Mouse (Mus musculus): ENCODE data around the gene Gpr12. TPM values are rescaled to one million over a fixed set of nuclear protein-coding genes. Genes with fewer than 3 reads are reported as not detected.
"Not testable (repeated sequence)": the region's sequence is repeated elsewhere in the genome, so short reads cannot be mapped to it uniquely, and the experiment has no call there.

Gene Gpr12
- polyA plus RNA-seq, 1 experiment from 2014 or later = 1.2 TPM

- DNase-seq (ENCODE audit: low spot score) = peak; percentile 26
- Histone ChIP-seq H3K4me2 (ENCODE audit: low read depth) (no peak overlapping the region), H3K9ac (ENCODE audit: low read length) (no peak overlapping the region)
Observed at GRCm38 (mm10) chr5:146609646-146610045, 24.6 kb upstream of the Gpr12 start.

DNA sequence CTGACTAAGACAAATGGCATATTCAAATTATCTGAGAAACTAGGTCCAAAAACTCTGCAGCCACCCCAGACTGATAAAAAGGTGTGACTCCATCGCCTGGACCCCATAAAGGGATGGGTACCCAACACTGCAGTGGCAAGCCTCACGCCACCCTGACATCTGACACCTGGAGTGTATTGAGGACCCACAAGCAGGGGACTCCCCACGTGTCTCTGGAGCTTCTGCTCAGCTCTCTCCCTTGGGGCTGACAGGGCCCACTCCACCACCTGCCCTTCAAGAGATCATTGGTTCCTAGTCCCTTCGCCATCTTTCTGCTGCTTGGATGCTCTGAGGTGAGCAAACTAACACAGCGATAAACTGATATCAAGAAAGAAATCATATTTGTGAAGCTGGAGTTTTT is 22.8 kb upstream of the Gpr12 start:
- Histone ChIP-seq H3K9ac (ENCODE audit: low read length) (no peak overlapping the region), H3K9me3 (ENCODE audit: control insufficient read depth, low read length) (no peaks in the 10 kb centered on the region), H3K4me2 (ENCODE audit: low read depth) (no peak overlapping the region), H3K36me3 (ENCODE audit: control insufficient read depth, insufficient read depth, low read length) (no peaks in the 10 kb centered on the region), H3K27me3 (ENCODE audit: control insufficient read depth, insufficient read depth, low read length) (no peaks in the 10 kb centered on the region), H3K4me1 (ENCODE audit: control insufficient read depth, insufficient read depth, low read length) (no peaks in the 10 kb centered on the region), H3K27ac (ENCODE audit: low read depth, low read length) (no peak overlapping the region), H3K4me3 (ENCODE audit: low read depth, low read length) (no peak overlapping the region)
- ATAC-seq (ENCODE audit: insufficient read depth, low FRiP score, low TSS enrichment) (no peak), DNase-seq (ENCODE audit: low spot score) (no peak)
- WGBS = 69% methylated on average over 5 of the region's 5 CpGs

More at GRCm38 (mm10) chr5:146609646-146610045, 24.6 kb upstream of the Gpr12 start:
- Histone ChIP-seq H3K36me3 (ENCODE audit: control insufficient read depth, insufficient read depth, low read length) (no peaks in the 10 kb centered on the region), H3K9me3 (ENCODE audit: control insufficient read depth, low read length) (no peaks in the 10 kb centered on the region), H3K4me3 (ENCODE audit: low read depth, low read length) (no peak overlapping the region), H3K27me3 (ENCODE audit: control insufficient read depth, insufficient read depth, low read length) (no peaks in the 10 kb centered on the region), H3K27ac (ENCODE audit: low read depth, low read length) (no peak overlapping the region), H3K4me1 (ENCODE audit: control insufficient read depth, insufficient read depth, low read length) (no peaks in the 10 kb centered on the region)
- ATAC-seq (ENCODE audit: insufficient read depth, low FRiP score, low TSS enrichment) = 0 out of 2 replicates have a peak, but pooled peaks have one; percentile 27
- WGBS = 44% methylated on average over 10 of the region's 10 CpGs

- Histone ChIP-seq H3K9me3 (ENCODE audit: control insufficient read depth, low read length) (no peaks in the 10 kb centered on the region), H3K9ac (ENCODE audit: low read length) (no peak overlapping the region), H3K4me2 (ENCODE audit: low read depth) (no peak overlapping the region), H3K4me3 (ENCODE audit: low read depth, low read length) (no peak overlapping the region), H3K36me3 (ENCODE audit: control insufficient read depth, insufficient read depth, low read length) (no peaks in the 10 kb centered on the region), H3K27ac (ENCODE audit: low read depth, low read length) (no peak overlapping the region), H3K4me1 (ENCODE audit: control insufficient read depth, insufficient read depth, low read length) (no peaks in the 10 kb centered on the region), H3K27me3 (ENCODE audit: control insufficient read depth, insufficient read depth, low read length) (no peaks in the 10 kb centered on the region)
- DNase-seq (ENCODE audit: low spot score) = no peak
- no peak for ATAC-seq (ENCODE audit: insufficient read depth, low FRiP score, low TSS enrichment)
- 86% methylated on average over 5 of the region's 5 CpGs for WGBS
Observed at GRCm38 (mm10) chr5:146606895-146607294, 21.9 kb upstream of the Gpr12 start.

- DNase-seq (ENCODE audit: low spot score) = no peak
- Histone ChIP-seq H3K27me3 (ENCODE audit: control insufficient read depth, insufficient read depth, low read length) (no peaks in the 10 kb centered on the region), H3K9me3 (ENCODE audit: control insufficient read depth, low read length) (no peaks in the 10 kb centered on the region; the same call in 1 of the 2 replicates), H3K4me3 (ENCODE audit: low read depth, low read length) (no peak overlapping the region), H3K27ac (ENCODE audit: low read depth, low read length) (no peak overlapping the region), H3K4me1 (ENCODE audit: control insufficient read depth, insufficient read depth, low read length) (no peaks in the 10 kb centered on the region), H3K9ac (ENCODE audit: low read length) (no peak overlapping the region), H3K4me2 (ENCODE audit: low read depth) (no peak overlapping the region), H3K36me3 (ENCODE audit: control insufficient read depth, insufficient read depth, low read length) (no peaks in the 10 kb centered on the region)
- ATAC-seq (ENCODE audit: insufficient read depth, low FRiP score, low TSS enrichment) = no peak
- 81% methylated on average over 5 of the region's 5 CpGs for WGBS
Observed at GRCm38 (mm10) chr5:146606221-146606620, 21.2 kb upstream of the Gpr12 start.

DNA sequence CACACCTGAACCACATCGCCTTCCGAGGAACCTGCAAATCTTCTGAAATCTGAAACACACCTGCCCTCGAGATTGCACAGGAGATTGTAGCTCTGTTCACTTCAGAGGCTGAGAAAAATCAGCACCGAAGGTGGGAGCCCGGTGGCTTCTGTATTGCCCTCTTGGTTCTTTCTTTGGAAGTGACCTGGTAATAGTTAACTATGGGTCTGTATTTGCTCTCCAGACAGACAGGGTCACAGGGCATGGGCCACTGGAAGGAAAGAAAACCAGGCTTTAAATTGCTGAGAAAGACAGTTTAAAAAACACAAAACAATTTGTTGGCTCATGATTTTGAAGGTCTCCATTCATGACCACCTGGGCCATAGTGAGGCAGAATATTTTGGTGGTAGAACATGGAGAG is 14.9 kb upstream of the Gpr12 start:
- Histone ChIP-seq H3K4me2 (ENCODE audit: low read depth) (no peak overlapping the region), H3K27me3 (ENCODE audit: control insufficient read depth, insufficient read depth, low read length) (no peaks in the 10 kb centered on the region), H3K4me3 (ENCODE audit: low read depth, low read length) (no peak overlapping the region), H3K27ac (ENCODE audit: low read depth, low read length) (no peak overlapping the region), H3K4me1 (ENCODE audit: control insufficient read depth, insufficient read depth, low read length) (no peaks in the 10 kb centered on the region), H3K9me3 (ENCODE audit: control insufficient read depth, low read length) (no peaks in the 10 kb centered on the region; the same call in 1 of the 2 replicates), H3K9ac (ENCODE audit: low read length) (no peak overlapping the region), H3K36me3 (ENCODE audit: control insufficient read depth, insufficient read depth, low read length) (no peaks in the 10 kb centered on the region)
- ATAC-seq (ENCODE audit: insufficient read depth, low FRiP score, low TSS enrichment) = no peak
- DNase-seq (ENCODE audit: low spot score) = no peak
- WGBS = 91% methylated on average over 5 of the region's 5 CpGs

DNA sequence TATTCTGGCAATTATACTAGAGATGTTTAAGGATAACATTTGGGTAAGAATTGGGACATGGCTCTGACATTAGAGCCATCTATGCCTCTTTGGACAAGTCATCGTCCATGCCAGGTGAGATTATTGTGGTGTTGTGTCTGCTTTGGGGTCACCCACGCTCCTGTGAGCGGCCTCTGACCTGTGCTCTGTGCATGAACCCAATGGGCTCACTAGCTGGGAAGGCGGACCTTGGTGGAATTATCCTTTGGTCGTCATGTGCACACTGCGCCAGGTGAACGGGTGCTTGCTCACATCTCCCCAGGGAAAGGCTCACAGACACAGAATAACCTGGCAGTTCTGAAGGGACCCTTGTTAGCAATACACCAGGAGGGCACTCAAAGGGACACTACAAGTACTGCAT is 14.2 kb upstream of the Gpr12 start:
- WGBS = 90% methylated on average over 7 of the region's 7 CpGs
- not testable (repeated sequence) for H3K9me3 ChIP-seq (ENCODE audit: control insufficient read depth, low read length); ATAC-seq (ENCODE audit: insufficient read depth, low FRiP score, low TSS enrichment)

GRCm38 (mm10) chr5:146598215-146599119 is 13.4 kb upstream of the Gpr12 start:
- ATAC-seq (ENCODE audit: insufficient read depth, low FRiP score, low TSS enrichment) = no peak
- H3K27me3 ChIP-seq (ENCODE audit: control insufficient read depth, insufficient read depth, low read length) = no peaks in the 10 kb centered on the region

More for the DNA sequence above, 14.2 kb upstream of the Gpr12 start:
- H3K27ac ChIP-seq (ENCODE audit: low read depth, low read length); H3K4me3 ChIP-seq (ENCODE audit: low read depth, low read length); H3K4me2 ChIP-seq (ENCODE audit: low read depth); H3K4me1 ChIP-seq (ENCODE audit: control insufficient read depth, insufficient read depth, low read length); DNase-seq (ENCODE audit: low spot score); H3K27me3 ChIP-seq (ENCODE audit: control insufficient read depth, insufficient read depth, low read length); H3K9ac ChIP-seq (ENCODE audit: low read length); H3K36me3 ChIP-seq (ENCODE audit: control insufficient read depth, insufficient read depth, low read length): not testable (repeated sequence)

DNA sequence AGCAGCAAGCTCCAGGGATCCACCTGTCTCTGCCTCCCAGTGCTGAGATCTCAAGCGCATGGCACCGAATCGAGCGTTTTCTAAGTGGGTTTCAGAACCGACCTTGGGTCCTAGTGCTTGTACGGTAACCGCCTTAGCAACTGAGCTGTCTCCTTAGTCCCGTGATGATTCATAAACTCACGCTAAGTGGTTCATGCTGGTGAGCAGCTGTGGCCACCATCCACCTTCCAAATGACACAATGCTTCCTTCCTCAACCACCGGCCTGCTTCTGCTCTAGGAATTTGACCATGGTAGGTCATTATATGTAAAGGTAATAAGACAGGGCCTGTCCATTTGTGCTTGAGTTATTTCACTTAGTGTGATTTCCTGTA is 12.4 kb upstream of the Gpr12 start:
- H3K36me3 ChIP-seq (ENCODE audit: control insufficient read depth, insufficient read depth, low read length) = no peaks in the 10 kb centered on the region
- H3K27me3 ChIP-seq (ENCODE audit: control insufficient read depth, insufficient read depth, low read length) = no peaks in the 10 kb centered on the region
- no peaks in the 10 kb centered on the region; the same call in 1 of the 2 replicates for H3K9me3 ChIP-seq (ENCODE audit: control insufficient read depth, low read length)
- 94% methylated on average over 10 of the region's 10 CpGs for WGBS
- no peak overlapping the region for H3K27ac ChIP-seq (ENCODE audit: low read depth, low read length)
- ATAC-seq (ENCODE audit: insufficient read depth, low FRiP score, low TSS enrichment) (no peak), DNase-seq (ENCODE audit: low spot score) (no peak)
- H3K4me1 ChIP-seq (ENCODE audit: control insufficient read depth, insufficient read depth, low read length) = no peaks in the 10 kb centered on the region; the same call in 1 of the 2 replicates
- no peak overlapping the region for H3K4me2 ChIP-seq (ENCODE audit: low read depth)
- no peak overlapping the region for H3K4me3 ChIP-seq (ENCODE audit: low read depth, low read length)
- H3K9ac ChIP-seq (ENCODE audit: low read length) = no peak overlapping the region

More at GRCm38 (mm10) chr5:146598215-146599119, 13.4 kb upstream of the Gpr12 start:
- Histone ChIP-seq H3K27ac (ENCODE audit: low read depth, low read length) (no peak overlapping the region), H3K9ac (ENCODE audit: low read length) (no peak overlapping the region), H3K9me3 (ENCODE audit: control insufficient read depth, low read length) (no peaks in the 10 kb centered on the region; the same call in 1 of the 2 replicates), H3K4me3 (ENCODE audit: low read depth, low read length) (no peak overlapping the region), H3K4me1 (ENCODE audit: control insufficient read depth, insufficient read depth, low read length) (no peaks in the 10 kb centered on the region), H3K36me3 (ENCODE audit: control insufficient read depth, insufficient read depth, low read length) (no peaks in the 10 kb centered on the region), H3K4me2 (ENCODE audit: low read depth) (no peak overlapping the region)
- WGBS = 89% methylated on average over 27 of the region's 27 CpGs
- no peak for DNase-seq (ENCODE audit: low spot score)

Measured in neural tube, embryonic 11.5 days (tissue).